11 mouse cellular contexts compared by ENCODE assay signal in the genomic region with DNA sequence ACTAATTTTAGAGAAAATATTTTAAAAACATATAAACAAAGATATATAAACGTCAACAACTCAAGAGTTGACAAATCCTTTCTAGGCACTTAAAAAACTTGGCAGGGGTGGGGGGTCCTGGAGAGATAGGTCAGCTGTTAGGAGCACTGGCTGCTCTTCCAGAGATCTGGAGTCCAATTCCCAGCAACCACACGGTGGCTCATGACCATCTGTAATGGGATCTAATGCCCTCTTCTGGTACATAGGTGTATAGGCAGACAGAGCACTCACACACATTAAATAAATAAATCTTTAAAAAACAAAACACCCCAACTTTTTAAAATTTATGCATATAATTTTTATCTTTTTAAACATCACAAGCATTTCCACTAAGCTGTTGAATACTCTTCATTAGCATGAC. TPM values are rescaled to one million over a fixed set of nuclear protein-coding genes. Genes with fewer than 3 reads are reported as not detected.
DNase-seq lines count a peak whose midpoint lies in the region; ATAC-seq lines count a peak whose summit lies in the region.
"Had no signal": no experiment of that assay in that cellular context is flagged by ENCODE, and none has a peak within 500 bp of the region (broad histone marks: within the 10 kb centered on the region; RNA-seq: fewer than 3 reads in every experiment).

No protein-coding gene starts in this region.

- DNase-seq in CD4-positive, CD25-positive, alpha-beta regulatory T cell, adult 2 months (ENCODE audit: low read depth, low spot score), result peak; percentile 59
- DNase-seq in kidney, postnatal 10 days, result peak; percentile 28
- no peak for DNase-seq in kidney, adult 8-10 months
- DNase-seq in CD4-positive helper T cell, adult 2 months (ENCODE audit: low read depth, low spot score), result peak; percentile 34
- DNase-seq in induced T-regulatory cell, adult 2 months (ENCODE audit: low read depth), result peak; percentile 72
- no peak for DNase-seq in adrenal gland, postnatal 25 days
- DNase-seq in cerebellum, adult 11 months, result no peak
- DNase-seq: adrenal gland, postnatal 10 days; gastrocnemius, postnatal 10 days; liver, embryonic 13.5 days had no signal

- no peak for ATAC-seq in CD4-positive, CD25-positive, alpha-beta regulatory T cell, adult 4 months

RNA-seq across cellular contexts. Expression of a gene that starts 5.4 kb away (rescaled TPM):
- polyA plus RNA-seq in CD4-positive, CD25-positive, alpha-beta regulatory T cell, adult 4 months (2017; shearing (Covaris generic)), result 10 to 100 TPM; 12.2 to 13.6 TPM
- 68.2 and 76.1 TPM in 2 replicates for total RNA-seq in adrenal gland, postnatal 25 days (2021)

RNA-seq across cellular contexts. Expression of a gene that starts 40.9 kb away (rescaled TPM):
- 10 to 100 TPM; 71.4 to 73.3 TPM for polyA plus RNA-seq in CD4-positive, CD25-positive, alpha-beta regulatory T cell, adult 4 months (2017; shearing (Covaris generic))
- total RNA-seq in adrenal gland, postnatal 25 days (2021), result 40.4 and 46.4 TPM in 2 replicates

Comparison
In these comparisons a context has a peak if more than half of its experiments do, and no peak if none do; other contexts are left out.
1. DNase-seq: peak in CD4-positive, CD25-positive, alpha-beta regulatory T cell, adult 2 months (single experiment), kidney, postnatal 10 days (single experiment), CD4-positive helper T cell, adult 2 months (single experiment) and induced T-regulatory cell, adult 2 months (single experiment); none in kidney, adult 8-10 months (0 of 2), adrenal gland, postnatal 25 days (single experiment) and cerebellum, adult 11 months (single experiment).